Mouse (Mus musculus): ENCODE results near the gene Lrrc61. TPM values are rescaled to one million over a fixed set of nuclear protein-coding genes. Genes with fewer than 3 reads are reported as not detected.

Gene Lrrc61
- polyA plus RNA-seq, 1 experiment from 2014 or later, result 8.2 TPM

GRCm38 (mm10) chr6:48609512-48609911, 54.9 kb downstream of the Lrrc61 start:
- H3K9me3 ChIP-seq (replicated peaks; ENCODE audit: control insufficient read depth, low read length), result 0 out of 2 replicates have a peak, but pooled peaks cover 3% of the 10 kb centered on the region
- 0 out of 2 replicates have a peak overlapping the region, but pooled peaks have one; percentile 16 for H3K9ac ChIP-seq (ENCODE audit: low read length)
- H3K36me3 ChIP-seq (ENCODE audit: control insufficient read depth, insufficient read depth), result peaks cover 12% of the 10 kb centered on the region
- H3K27me3 ChIP-seq (ENCODE audit: control insufficient read depth, insufficient read depth, low read length), result no peaks in the 10 kb centered on the region
- no peak overlapping the region for H3K4me2 ChIP-seq (ENCODE audit: low read depth, low read length)
- 41% methylated on average over 7 of the region's 7 CpGs for WGBS
- H3K27ac ChIP-seq (ENCODE audit: low read length), result no peak overlapping the region
- H3K4me1 ChIP-seq (ENCODE audit: control insufficient read depth, insufficient read depth, low read length), result peaks cover 5% of the 10 kb centered on the region; the same call in 1 of the 2 replicates
- H3K4me3 ChIP-seq (ENCODE audit: low read length), result no peak overlapping the region
- ATAC-seq (replicated peaks; ENCODE audit: extremely low read depth, insufficient read depth, low FRiP score), result no peak

GRCm38 (mm10) chr6:48610657-48611056, 56.1 kb downstream of the Lrrc61 start:
- Histone ChIP-seq H3K27ac (ENCODE audit: low read length) (no peak overlapping the region), H3K4me2 (ENCODE audit: low read depth, low read length) (no peak overlapping the region), H3K9ac (ENCODE audit: low read length) (no peak overlapping the region), H3K36me3 (ENCODE audit: control insufficient read depth, insufficient read depth) (peaks cover 15% of the 10 kb centered on the region), H3K27me3 (ENCODE audit: control insufficient read depth, insufficient read depth, low read length) (no peaks in the 10 kb centered on the region), H3K4me1 (ENCODE audit: control insufficient read depth, insufficient read depth, low read length) (peaks cover 5% of the 10 kb centered on the region; the same call in 1 of the 2 replicates), H3K9me3 (replicated peaks; ENCODE audit: control insufficient read depth, low read length) (0 out of 2 replicates have a peak, but pooled peaks cover 3% of the 10 kb centered on the region), H3K4me3 (ENCODE audit: low read length) (no peak overlapping the region)
- no peak for ATAC-seq (replicated peaks; ENCODE audit: extremely low read depth, insufficient read depth, low FRiP score)
- WGBS, result 79% methylated on average over 3 of the region's 3 CpGs

- 76% methylated on average over 4 of the region's 4 CpGs for WGBS
- Histone ChIP-seq H3K9ac (ENCODE audit: low read length) (no peak overlapping the region), H3K36me3 (ENCODE audit: control insufficient read depth, insufficient read depth) (peaks cover 21% of the 10 kb centered on the region), H3K9me3 (replicated peaks; ENCODE audit: control insufficient read depth, low read length) (0 out of 2 replicates have a peak, but pooled peaks cover 3% of the 10 kb centered on the region), H3K4me2 (ENCODE audit: low read depth, low read length) (no peak overlapping the region), H3K27ac (ENCODE audit: low read length) (no peak overlapping the region), H3K4me1 (ENCODE audit: control insufficient read depth, insufficient read depth, low read length) (peaks cover 5% of the 10 kb centered on the region; the same call in 1 of the 2 replicates), H3K27me3 (ENCODE audit: control insufficient read depth, insufficient read depth, low read length) (no peaks in the 10 kb centered on the region), H3K4me3 (ENCODE audit: low read length) (no peak overlapping the region)
- ATAC-seq (replicated peaks; ENCODE audit: extremely low read depth, insufficient read depth, low FRiP score), result no peak
Observed at GRCm38 (mm10) chr6:48613464-48613863, 58.9 kb downstream of the Lrrc61 start.

GRCm38 (mm10) chr6:48614756-48615155, 60.2 kb downstream of the Lrrc61 start:
- Histone ChIP-seq H3K4me2 (ENCODE audit: low read depth, low read length) (no peak overlapping the region), H3K27me3 (ENCODE audit: control insufficient read depth, insufficient read depth, low read length) (no peaks in the 10 kb centered on the region), H3K36me3 (ENCODE audit: control insufficient read depth, insufficient read depth) (peaks cover 29% of the 10 kb centered on the region), H3K9ac (ENCODE audit: low read length) (no peak overlapping the region), H3K9me3 (replicated peaks; ENCODE audit: control insufficient read depth, low read length) (0 out of 2 replicates have a peak, but pooled peaks cover 3% of the 10 kb centered on the region), H3K4me1 (ENCODE audit: control insufficient read depth, insufficient read depth, low read length) (no peaks in the 10 kb centered on the region), H3K4me3 (ENCODE audit: low read length) (no peak overlapping the region), H3K27ac (ENCODE audit: low read length) (no peak overlapping the region)
- no peak for ATAC-seq (replicated peaks; ENCODE audit: extremely low read depth, insufficient read depth, low FRiP score)
- 93% methylated on average over 5 of the region's 5 CpGs for WGBS

GRCm38 (mm10) chr6:48620031-48620430, 65.4 kb downstream of the Lrrc61 start:
- H3K27me3 ChIP-seq (ENCODE audit: control insufficient read depth, insufficient read depth, low read length), result no peaks in the 10 kb centered on the region

More at GRCm38 (mm10) chr6:48620031-48620430, 65.4 kb downstream of the Lrrc61 start:
- Histone ChIP-seq H3K4me1 (ENCODE audit: control insufficient read depth, insufficient read depth, low read length) (no peaks in the 10 kb centered on the region), H3K4me3 (ENCODE audit: low read length) (no peak overlapping the region), H3K36me3 (ENCODE audit: control insufficient read depth, insufficient read depth) (peaks cover 26% of the 10 kb centered on the region), H3K9ac (ENCODE audit: low read length) (no peak overlapping the region), H3K9me3 (replicated peaks; ENCODE audit: control insufficient read depth, low read length) (no peaks in the 10 kb centered on the region), H3K27ac (ENCODE audit: low read length) (no peak overlapping the region), H3K4me2 (ENCODE audit: low read depth, low read length) (no peak overlapping the region)
- 94% methylated on average over 30 of the region's 30 CpGs for WGBS
- ATAC-seq (replicated peaks; ENCODE audit: extremely low read depth, insufficient read depth, low FRiP score), result no peak

Other genes starting within 250 kb of the Lrrc61 start
- 17.6 and 18.6 TPM in 2 replicates for gene Krba1, start 159.2 kb upstream of the Lrrc61 start, polyA plus RNA-seq (2015; fragmentation: Nextera tagmentation; extraction: Ambion mirVana)
- 20.3 and 22.1 TPM in 2 replicates for gene Zfp467, start 109.0 kb upstream of the Lrrc61 start, polyA plus RNA-seq (2015; fragmentation: Nextera tagmentation; extraction: Ambion mirVana)
- 0.42 and 0.43 TPM in 2 replicates for gene Sspo, start 106.6 kb upstream of the Lrrc61 start, polyA plus RNA-seq (2015; fragmentation: Nextera tagmentation; extraction: Ambion mirVana)
- gene Atp6v0e2, start 17.2 kb upstream of the Lrrc61 start, polyA plus RNA-seq (2015; fragmentation: Nextera tagmentation; extraction: Ambion mirVana), result 17.4 and 20.0 TPM in 2 replicates
- gene Rarres2, start 18.0 kb downstream of the Lrrc61 start, polyA plus RNA-seq (2015; fragmentation: Nextera tagmentation; extraction: Ambion mirVana), result 44.7 and 55.2 TPM in 2 replicates
- not detected in 2 replicates for gene Gm45021, start 34.8 kb downstream of the Lrrc61 start, polyA plus RNA-seq (2015; fragmentation: Nextera tagmentation; extraction: Ambion mirVana)
- gene Repin1, start 39.1 kb downstream of the Lrrc61 start, polyA plus RNA-seq (2015; fragmentation: Nextera tagmentation; extraction: Ambion mirVana), result 28.6 and 29.8 TPM in 2 replicates
- gene Gm44965, start 39.1 kb downstream of the Lrrc61 start, polyA plus RNA-seq (2015; fragmentation: Nextera tagmentation; extraction: Ambion mirVana), result not detected in 2 replicates
- 6.2 and 8.6 TPM in 2 replicates for gene Zfp775, start 47.3 kb downstream of the Lrrc61 start, polyA plus RNA-seq (2015; fragmentation: Nextera tagmentation; extraction: Ambion mirVana)
- 1.0 and 1.7 TPM in 2 replicates for gene AI854703, start 72.0 kb downstream of the Lrrc61 start, polyA plus RNA-seq (2015; fragmentation: Nextera tagmentation; extraction: Ambion mirVana)
- 1.9 and 2.4 TPM in 2 replicates for gene Gimap8, start 92.4 kb downstream of the Lrrc61 start, polyA plus RNA-seq (2015; fragmentation: Nextera tagmentation; extraction: Ambion mirVana)
- 8.6 and 17.5 TPM in 2 replicates for gene Gimap9, start 121.3 kb downstream of the Lrrc61 start, polyA plus RNA-seq (2015; fragmentation: Nextera tagmentation; extraction: Ambion mirVana)
- gene Gimap4, start 129.8 kb downstream of the Lrrc61 start, polyA plus RNA-seq (2015; fragmentation: Nextera tagmentation; extraction: Ambion mirVana), result 35.8 and 37.0 TPM in 2 replicates
- 42.5 and 46.8 TPM in 2 replicates for gene Gimap6, start 153.4 kb downstream of the Lrrc61 start, polyA plus RNA-seq (2015; fragmentation: Nextera tagmentation; extraction: Ambion mirVana)
- gene Gm28053, start 163.8 kb downstream of the Lrrc61 start, polyA plus RNA-seq (2015; fragmentation: Nextera tagmentation; extraction: Ambion mirVana), result 2.3 and 5.2 TPM in 2 replicates
- 0.43 TPM in 1 of 2 replicates, not detected in the other for gene Gimap7, start 163.8 kb downstream of the Lrrc61 start, polyA plus RNA-seq (2015; fragmentation: Nextera tagmentation; extraction: Ambion mirVana)
- gene Gimap1, start 184.3 kb downstream of the Lrrc61 start, polyA plus RNA-seq (2015; fragmentation: Nextera tagmentation; extraction: Ambion mirVana), result 30.4 and 35.0 TPM in 2 replicates
- 8.3 and 9.8 TPM in 2 replicates for gene Gimap5, start 191.4 kb downstream of the Lrrc61 start, polyA plus RNA-seq (2015; fragmentation: Nextera tagmentation; extraction: Ambion mirVana)
- 0.14 and 0.25 TPM in 2 replicates for gene Gimap3, start 216.1 kb downstream of the Lrrc61 start, polyA plus RNA-seq (2015; fragmentation: Nextera tagmentation; extraction: Ambion mirVana)

Measured in heart, embryonic 16.5 days (tissue).